Mouse (Mus musculus): ENCODE measurements at regions not wholly inside any gene's neighbourhood (a gene's known extent, or its start where the extent isn't known, plus 50 kb on each side); places are given as distances from the start of the nearest gene placed in this dataset.
A peak's percentile ranks its signal among the peaks of the same experiment; 100 is the strongest.
"Not testable (repeated sequence)": the region's sequence is repeated elsewhere in the genome, so short reads cannot be mapped to it uniquely, and the experiment has no call there.

GRCm38 (mm10) chr2:81848836-81849410, 204.1 kb upstream of the Zfp804a start:
- no peak for ATAC-seq

GRCm38 (mm10) chr2:81849927-81850326, 203.1 kb upstream of the Zfp804a start:
- Histone ChIP-seq H3K9me3 (no peaks in the 10 kb centered on the region), H3K4me3 (replicated peaks) (no peak overlapping the region), H3K4me2 (replicated peaks) (no peak overlapping the region), H3K27ac (no peak overlapping the region), H3K27me3 (replicated peaks) (no peaks in the 10 kb centered on the region), H3K4me1 (replicated peaks) (no peaks in the 10 kb centered on the region), H3K9ac (no peak overlapping the region), H3K36me3 (no peaks in the 10 kb centered on the region)
- 51% methylated on average over 4 of the region's 4 CpGs for WGBS
- no peak for ATAC-seq

More at GRCm38 (mm10) chr2:81848836-81849410, 204.1 kb upstream of the Zfp804a start:
- Histone ChIP-seq H3K27me3 (replicated peaks) (no peaks in the 10 kb centered on the region), H3K4me2 (replicated peaks) (no peak overlapping the region), H3K27ac (no peak overlapping the region), H3K9me3 (no peaks in the 10 kb centered on the region), H3K9ac (no peak overlapping the region), H3K4me1 (replicated peaks) (no peaks in the 10 kb centered on the region), H3K36me3 (no peaks in the 10 kb centered on the region), H3K4me3 (replicated peaks) (no peak overlapping the region)
- WGBS = 31% methylated on average over 4 of the region's 4 CpGs

GRCm38 (mm10) chr2:81885438-81885837, 167.6 kb upstream of the Zfp804a start:
- Histone ChIP-seq H3K4me2 (replicated peaks) (no peak overlapping the region), H3K4me3 (replicated peaks) (no peak overlapping the region), H3K27me3 (replicated peaks) (no peaks in the 10 kb centered on the region), H3K36me3 (no peaks in the 10 kb centered on the region), H3K9me3 (no peaks in the 10 kb centered on the region), H3K27ac (no peak overlapping the region), H3K4me1 (replicated peaks) (no peaks in the 10 kb centered on the region), H3K9ac (no peak overlapping the region)
- ATAC-seq = no peak
- 65% methylated on average over 1 of the region's 1 CpGs for WGBS

- WGBS = 27% methylated on average over 7 of the region's 7 CpGs
- H3K4me3 ChIP-seq (replicated peaks) = not testable (repeated sequence)
- peak; percentile 93 for ATAC-seq
These were observed 160.5 kb upstream of the Zfp804a start for GRCm38 (mm10) chr2:81892570-81892969.

GRCm38 (mm10) chr2:81939360-81939759, 113.7 kb upstream of the Zfp804a start:
- H3K27ac ChIP-seq = no peak overlapping the region
- H3K36me3 ChIP-seq = no peaks in the 10 kb centered on the region
- H3K4me1 ChIP-seq (replicated peaks) = no peaks in the 10 kb centered on the region
- no peak overlapping the region for H3K9ac ChIP-seq
- no peak overlapping the region for H3K4me2 ChIP-seq (replicated peaks)
- no peak for ATAC-seq
- WGBS = 68% methylated on average over 3 of the region's 3 CpGs
- H3K27me3 ChIP-seq (replicated peaks) = no peaks in the 10 kb centered on the region
- H3K9me3 ChIP-seq = no peaks in the 10 kb centered on the region
- no peak overlapping the region for H3K4me3 ChIP-seq (replicated peaks)

More at GRCm38 (mm10) chr2:81892570-81892969, 160.5 kb upstream of the Zfp804a start:
- H3K27me3 ChIP-seq (replicated peaks); H3K4me1 ChIP-seq (replicated peaks); H3K36me3 ChIP-seq; H3K9ac ChIP-seq; H3K9me3 ChIP-seq; H3K27ac ChIP-seq; H3K4me2 ChIP-seq (replicated peaks): not testable (repeated sequence)
